Mouse (Mus musculus): ENCODE measurements around the gene Rpl12. TPM values are rescaled to one million over a fixed set of nuclear protein-coding genes. Genes with fewer than 3 reads are reported as not detected.

Rpl12 gene
- 185 and 190 TPM in 2 replicates for polyA plus RNA-seq (2015; fragmentation: Nextera tagmentation; extraction: Ambion mirVana)

DNA sequence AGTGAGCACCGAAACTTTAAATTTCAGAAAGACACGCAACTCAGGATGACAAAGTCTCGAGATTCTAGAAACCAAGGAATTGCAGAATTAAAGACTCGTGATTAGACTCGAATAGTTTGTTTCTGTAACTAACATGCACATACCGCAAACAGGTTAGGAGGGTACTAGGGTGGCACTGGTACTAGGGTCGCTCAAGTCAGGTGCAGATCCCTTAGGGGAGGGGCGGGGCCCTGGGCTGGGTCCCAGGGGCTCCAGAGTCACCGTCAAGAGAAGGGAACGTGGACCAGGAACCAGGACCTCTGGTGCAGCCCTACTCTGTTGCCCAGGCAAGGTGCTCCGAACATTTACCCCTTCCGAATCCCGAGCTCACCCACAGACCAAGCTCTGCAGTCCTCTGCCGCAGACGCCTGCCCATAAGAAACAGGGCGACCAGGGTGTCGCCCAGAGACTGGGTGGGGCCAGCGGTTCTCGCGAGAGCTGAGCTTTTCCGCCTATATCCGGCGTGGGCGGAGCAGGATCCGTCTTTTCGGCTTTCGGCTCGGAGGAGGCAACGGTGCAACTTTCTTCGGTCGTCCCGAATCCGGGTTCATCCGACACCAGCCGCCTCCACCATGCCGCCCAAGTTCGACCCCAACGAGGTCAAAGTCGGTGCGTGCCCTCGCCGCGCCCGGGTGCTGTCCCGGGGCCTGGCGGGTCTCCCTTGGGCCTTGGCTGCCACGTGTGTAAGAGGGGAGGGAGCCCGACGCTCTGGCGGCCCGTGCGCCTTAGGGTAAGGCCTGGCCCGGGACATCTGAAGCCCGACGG, at the start of gene Rpl12, which contains the start of gene Lrsam1:
Gene Rpl12 (plus strand): TSS at position 368 of the 804 bp plus-strand sequence.
Gene Lrsam1 (minus strand): TSS at position 423 of the 804 bp plus-strand sequence.
- Histone ChIP-seq H3K9me3 (no peaks in the 10 kb centered on the region), H3K27me3 (replicated peaks) (no peaks in the 10 kb centered on the region), H3K4me1 (replicated peaks) (peaks cover 28% of the 10 kb centered on the region), H3K27ac (peak within 1 kb of the TSS; percentile 88), H3K4me2 (replicated peaks) (peak within 1 kb of the TSS; percentile 76), H3K4me3 (replicated peaks) (peak within 1 kb of the TSS; percentile 54), H3K36me3 (peaks cover 23% of the 10 kb centered on the region), H3K9ac (peak within 1 kb of the TSS; percentile 77)
- WGBS = 2% methylated on average over 55 of the region's 55 CpGs
- peak; percentile 93 for ATAC-seq

GRCm38 (mm10) chr2:32911639-32912182, 49.6 kb upstream of the Rpl12 start:
- H3K4me3 ChIP-seq (replicated peaks) = no peak overlapping the region
- H3K9ac ChIP-seq = no peak overlapping the region
- no peak overlapping the region for H3K4me2 ChIP-seq (replicated peaks)
- no peak for ATAC-seq
- H3K9me3 ChIP-seq = no peaks in the 10 kb centered on the region
- WGBS = 83% methylated on average over 7 of the region's 7 CpGs
- peaks cover 38% of the 10 kb centered on the region for H3K4me1 ChIP-seq (replicated peaks)
- H3K27me3 ChIP-seq (replicated peaks) = no peaks in the 10 kb centered on the region
- H3K36me3 ChIP-seq = 0 out of 2 replicates have a peak, but pooled peaks cover 13% of the 10 kb centered on the region
- no peak overlapping the region for H3K27ac ChIP-seq

- Histone ChIP-seq H3K4me2 (replicated peaks) (no peak overlapping the region), H3K9me3 (no peaks in the 10 kb centered on the region), H3K4me1 (replicated peaks) (peaks cover 32% of the 10 kb centered on the region), H3K9ac (no peak overlapping the region), H3K27me3 (replicated peaks) (no peaks in the 10 kb centered on the region), H3K27ac (no peak overlapping the region), H3K4me3 (replicated peaks) (no peak overlapping the region), H3K36me3 (0 out of 2 replicates have a peak, but pooled peaks cover 13% of the 10 kb centered on the region)
- WGBS = 32% methylated on average over 19 of the region's 19 CpGs
- no peak for ATAC-seq
These were observed 49.1 kb upstream of the Rpl12 start for GRCm38 (mm10) chr2:32912210-32912804.

GRCm38 (mm10) chr2:32914362-32914761, 47.0 kb upstream of the Rpl12 start:
- H3K36me3 ChIP-seq = peaks cover 14% of the 10 kb centered on the region
- WGBS = 71% methylated on average over 5 of the region's 5 CpGs
- H3K4me3 ChIP-seq (replicated peaks) = no peak overlapping the region
- H3K4me2 ChIP-seq (replicated peaks) = no peak overlapping the region
- H3K9ac ChIP-seq = peak overlapping the region; percentile 29
- peak overlapping the region; percentile 84 for H3K27ac ChIP-seq
- H3K9me3 ChIP-seq = no peaks in the 10 kb centered on the region
- no peaks in the 10 kb centered on the region for H3K27me3 ChIP-seq (replicated peaks)
- ATAC-seq = peak; percentile 26; the same call in 1 of the 2 replicates
- peaks cover 12% of the 10 kb centered on the region for H3K4me1 ChIP-seq (replicated peaks)

- Histone ChIP-seq H3K9me3 (no peaks in the 10 kb centered on the region), H3K36me3 (peaks cover 18% of the 10 kb centered on the region), H3K4me3 (replicated peaks) (no peak overlapping the region), H3K4me1 (replicated peaks) (peaks cover 12% of the 10 kb centered on the region), H3K27me3 (replicated peaks) (no peaks in the 10 kb centered on the region), H3K4me2 (replicated peaks) (no peak overlapping the region), H3K27ac (peak overlapping the region; percentile 84), H3K9ac (peak overlapping the region; percentile 29)
- peak; percentile 61 for ATAC-seq
- WGBS = 40% methylated on average over 3 of the region's 3 CpGs
These were observed 46.5 kb upstream of the Rpl12 start for GRCm38 (mm10) chr2:32914896-32915295.

GRCm38 (mm10) chr2:32917526-32917925, 43.8 kb upstream of the Rpl12 start:
- H3K4me3 ChIP-seq (replicated peaks) = no peak overlapping the region
- no peaks in the 10 kb centered on the region for H3K9me3 ChIP-seq
- H3K4me1 ChIP-seq (replicated peaks) = peaks cover 10% of the 10 kb centered on the region
- 81% methylated on average over 11 of the region's 11 CpGs for WGBS
- H3K27me3 ChIP-seq (replicated peaks) = no peaks in the 10 kb centered on the region
- no peak overlapping the region for H3K9ac ChIP-seq
- peaks cover 23% of the 10 kb centered on the region for H3K36me3 ChIP-seq
- H3K4me2 ChIP-seq (replicated peaks) = no peak overlapping the region
- H3K27ac ChIP-seq = no peak overlapping the region
- ATAC-seq = no peak

GRCm38 (mm10) chr2:32918391-32918790, 43.0 kb upstream of the Rpl12 start:
- H3K4me1 ChIP-seq (replicated peaks) = peaks cover 10% of the 10 kb centered on the region
- no peak overlapping the region for H3K27ac ChIP-seq
- H3K4me2 ChIP-seq (replicated peaks) = no peak overlapping the region
- H3K4me3 ChIP-seq (replicated peaks) = no peak overlapping the region
- H3K9ac ChIP-seq = no peak overlapping the region
- WGBS = 74% methylated on average over 9 of the region's 9 CpGs
- no peaks in the 10 kb centered on the region for H3K27me3 ChIP-seq (replicated peaks)
- no peaks in the 10 kb centered on the region for H3K9me3 ChIP-seq
- no peak for ATAC-seq
- peaks cover 26% of the 10 kb centered on the region for H3K36me3 ChIP-seq

DNA sequence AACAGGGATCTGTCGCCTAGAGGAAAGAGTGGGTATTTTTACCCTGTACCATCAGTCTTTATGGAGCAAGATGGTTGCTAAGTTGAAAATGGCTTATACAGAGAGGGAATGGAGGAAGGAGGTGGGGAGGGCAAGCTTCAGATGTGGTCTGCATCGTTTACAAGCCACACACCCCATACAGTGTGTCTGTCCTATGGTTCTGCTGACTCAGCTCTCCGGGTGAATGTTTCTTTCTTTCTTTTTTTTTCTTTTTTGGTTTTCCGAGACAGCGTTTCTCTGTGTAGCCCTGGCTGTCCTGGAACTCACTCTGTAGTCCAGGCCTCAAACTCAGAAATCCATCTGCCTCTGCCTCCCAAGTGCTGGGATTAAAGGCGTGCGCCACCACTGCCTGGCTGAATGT, 40.1 kb upstream of the Rpl12 start:
- H3K4me3 ChIP-seq (replicated peaks) = no peak overlapping the region
- H3K27me3 ChIP-seq (replicated peaks) = no peaks in the 10 kb centered on the region
- no peak overlapping the region for H3K4me2 ChIP-seq (replicated peaks)
- WGBS = 78% methylated on average over 7 of the region's 7 CpGs
- ATAC-seq = no peak
- H3K4me1 ChIP-seq (replicated peaks) = no peaks in the 10 kb centered on the region
- no peak overlapping the region for H3K9ac ChIP-seq
- H3K27ac ChIP-seq = no peak overlapping the region
- no peaks in the 10 kb centered on the region for H3K9me3 ChIP-seq
- H3K36me3 ChIP-seq = peaks cover 34% of the 10 kb centered on the region

DNA sequence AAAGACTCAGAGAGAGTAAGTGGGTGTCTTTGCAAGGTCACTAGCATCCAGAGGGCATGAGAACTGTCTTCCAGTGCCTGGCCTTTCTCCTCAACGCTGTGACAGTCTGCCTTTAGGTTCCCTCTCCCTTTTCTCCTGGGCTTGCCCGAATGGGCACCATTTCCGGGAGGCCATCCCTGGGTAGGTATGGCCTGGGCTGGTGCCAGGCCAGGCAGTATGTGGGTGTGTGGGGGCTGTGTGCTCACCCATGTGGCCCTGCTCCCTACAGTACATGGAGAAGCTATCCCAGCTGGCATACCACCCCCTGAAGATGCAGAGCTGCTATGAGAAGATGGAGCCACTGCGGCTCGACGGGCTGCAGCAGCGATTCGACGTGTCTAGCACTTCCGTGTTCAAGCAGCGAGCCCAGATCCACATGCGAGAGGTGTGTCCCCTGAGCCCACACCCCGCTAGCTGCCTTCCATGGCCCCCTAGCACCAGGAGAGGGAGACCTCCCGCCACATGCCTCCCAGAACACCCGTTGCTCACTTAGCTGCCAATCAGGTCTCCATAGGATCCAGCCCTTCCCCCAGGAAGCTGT, 39.5 kb upstream of the Rpl12 start:
- Histone ChIP-seq H3K27me3 (replicated peaks) (no peaks in the 10 kb centered on the region), H3K4me1 (replicated peaks) (no peaks in the 10 kb centered on the region), H3K36me3 (peaks cover 33% of the 10 kb centered on the region), H3K4me3 (replicated peaks) (no peak overlapping the region), H3K27ac (no peak overlapping the region), H3K9ac (no peak overlapping the region), H3K9me3 (no peaks in the 10 kb centered on the region), H3K4me2 (replicated peaks) (no peak overlapping the region)
- no peak for ATAC-seq
- 87% methylated on average over 15 of the region's 15 CpGs for WGBS

DNA sequence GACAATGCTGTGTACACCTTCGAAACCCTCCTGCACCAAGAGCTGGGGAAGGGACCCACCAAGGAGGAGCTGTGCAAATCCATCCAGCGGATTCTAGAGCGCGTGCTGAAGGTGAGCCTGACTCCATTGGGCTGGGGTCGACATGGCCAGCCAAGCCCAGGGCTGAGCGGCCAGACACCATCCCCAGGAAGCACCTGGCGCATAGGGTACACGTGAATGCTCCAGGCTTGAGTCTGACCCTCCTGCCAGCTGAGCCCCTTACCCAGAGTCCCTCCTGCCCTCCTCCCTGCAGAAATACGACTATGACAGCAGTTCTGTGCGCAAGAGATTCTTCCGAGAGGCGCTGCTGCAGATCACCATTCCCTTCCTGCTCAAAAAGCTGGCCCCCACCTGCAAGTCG, 38.8 kb upstream of the Rpl12 start:
- Histone ChIP-seq H3K4me2 (replicated peaks) (no peak overlapping the region), H3K9me3 (no peaks in the 10 kb centered on the region), H3K9ac (no peak overlapping the region), H3K27me3 (replicated peaks) (no peaks in the 10 kb centered on the region), H3K4me3 (replicated peaks) (no peak overlapping the region), H3K4me1 (replicated peaks) (no peaks in the 10 kb centered on the region), H3K36me3 (peaks cover 33% of the 10 kb centered on the region), H3K27ac (no peak overlapping the region)
- ATAC-seq = no peak
- WGBS = 83% methylated on average over 13 of the region's 13 CpGs

DNA sequence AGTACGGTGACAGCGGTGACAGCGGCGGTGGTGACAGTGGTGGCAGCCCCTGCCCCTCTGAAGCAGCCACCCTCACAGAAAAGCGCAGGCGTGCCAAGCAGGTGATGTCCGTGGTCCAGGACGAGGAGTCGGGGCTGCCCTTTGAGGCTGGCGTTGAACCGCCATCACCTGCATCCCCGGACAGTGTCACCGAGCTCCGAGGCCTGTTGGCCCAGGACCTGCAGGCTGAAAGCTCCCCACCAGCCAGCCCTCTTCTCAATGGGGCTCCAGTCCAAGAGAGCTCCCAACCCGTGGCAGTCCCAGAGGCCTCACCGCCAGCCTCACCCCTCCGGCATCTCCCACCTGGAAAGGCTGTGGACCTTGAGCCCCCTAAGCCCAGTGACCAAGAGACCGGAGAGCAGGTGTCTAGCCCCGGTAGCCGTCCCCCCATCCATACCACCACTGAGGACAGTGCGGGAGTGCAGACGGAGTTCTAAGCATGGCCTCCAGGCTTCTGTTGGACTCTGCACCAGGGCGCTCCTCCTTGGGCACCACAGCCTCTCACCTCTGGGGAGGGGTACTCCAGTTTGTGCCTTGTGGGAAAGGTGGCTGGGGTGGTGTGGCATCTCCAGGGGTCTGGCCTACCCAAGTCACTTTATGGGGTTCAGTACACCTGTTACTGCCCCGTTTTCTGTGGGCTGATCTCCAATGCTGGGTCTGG, 37.7 kb upstream of the Rpl12 start:
- Histone ChIP-seq H3K36me3 (peaks cover 33% of the 10 kb centered on the region), H3K9me3 (no peaks in the 10 kb centered on the region), H3K4me1 (replicated peaks) (no peaks in the 10 kb centered on the region), H3K27ac (no peak overlapping the region), H3K27me3 (replicated peaks) (no peaks in the 10 kb centered on the region), H3K4me3 (replicated peaks) (no peak overlapping the region), H3K4me2 (replicated peaks) (no peak overlapping the region), H3K9ac (no peak overlapping the region)
- WGBS = 91% methylated on average over 24 of the region's 24 CpGs
- ATAC-seq = no peak
